Mouse (Mus musculus) fibroblast of lung, adult 2 months (primary cell): ENCODE measurements around the gene Lrrc42.
A peak's percentile ranks its signal among the peaks of the same experiment; 100 is the strongest.

Source experiments
- DNase-seq: peaks from one replicate; pipeline ENCODE4 v3.0.0-alpha.2; 2011; ENCODE audit warnings: low read depth

Lrrc42 gene

DNA sequence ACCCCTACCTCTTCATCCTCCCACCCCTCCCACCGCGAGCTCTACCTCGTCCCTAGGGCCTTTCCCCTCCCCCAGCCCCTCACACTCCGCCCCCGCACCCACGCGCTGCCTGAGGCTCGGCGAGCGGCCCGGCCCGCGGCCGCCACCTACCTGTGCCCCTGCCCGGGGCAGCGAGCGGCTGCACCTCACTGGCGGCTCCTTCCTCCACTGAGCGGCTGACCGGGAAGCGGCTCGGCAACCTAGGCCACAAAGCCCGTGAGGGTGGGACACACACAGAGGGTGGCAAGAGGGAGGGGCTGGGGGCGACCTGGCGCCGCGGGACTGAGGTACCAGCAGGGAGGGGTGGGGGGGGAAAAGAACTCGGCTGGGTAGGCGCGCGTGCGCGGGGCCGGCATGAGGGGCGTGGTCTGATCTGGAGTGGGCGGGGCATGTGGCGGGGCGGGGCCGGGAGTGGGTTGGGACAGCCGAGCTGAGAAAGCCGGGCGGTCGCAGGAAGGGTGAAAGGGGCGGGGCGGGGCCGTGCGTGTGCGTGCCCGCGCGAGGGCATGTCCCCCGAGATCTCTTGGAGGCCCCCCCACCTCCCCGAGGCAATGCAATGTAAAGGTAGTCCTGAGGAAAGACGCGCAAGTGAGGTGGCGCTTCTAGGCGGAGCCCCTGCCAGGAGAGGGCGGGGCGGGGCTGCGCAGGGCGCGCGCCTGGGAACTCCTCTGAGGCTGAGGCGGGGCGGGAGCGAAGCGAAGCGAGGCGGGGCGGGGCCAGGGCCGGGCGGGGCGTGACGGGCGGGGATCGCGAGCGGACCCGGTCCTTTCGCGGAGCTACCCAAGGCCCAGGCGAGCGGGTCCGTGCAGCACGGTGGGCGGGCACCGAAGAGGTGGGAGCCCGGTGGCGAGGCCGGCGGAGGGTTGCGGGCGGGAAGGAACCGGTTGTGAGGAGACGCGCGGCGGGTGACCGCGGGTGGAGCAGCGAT lies at the start of gene Lrrc42, which contains the start of gene Hspb11:
Gene Lrrc42, minus strand, starts transcription at position 408 of the 967 bp plus-strand sequence.
Gene Hspb11, plus strand, starts transcription at position 469 of the 967 bp plus-strand sequence.
- peak; percentile 87 for DNase-seq

DNA sequence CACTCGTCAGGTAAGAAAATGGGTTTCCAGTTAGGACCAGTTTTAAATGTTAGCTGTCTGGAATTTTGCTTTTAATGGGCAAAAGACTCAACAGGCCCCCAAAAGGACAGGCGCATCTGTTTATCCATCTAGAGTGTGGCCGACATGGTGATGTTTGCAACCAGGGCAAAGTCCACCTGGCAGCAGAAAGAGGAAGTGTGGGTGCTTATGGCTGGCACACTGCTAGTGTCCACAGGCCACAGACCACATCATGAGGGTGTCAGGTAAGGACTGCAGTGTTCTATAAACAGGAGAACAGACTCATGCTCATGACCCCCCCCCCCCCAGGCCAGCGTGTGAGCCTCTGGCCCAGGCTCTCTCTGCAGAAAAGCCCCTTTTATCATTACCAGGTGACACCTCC lies 49.5 kb upstream of the Lrrc42 start:
- no peak for DNase-seq

DNA sequence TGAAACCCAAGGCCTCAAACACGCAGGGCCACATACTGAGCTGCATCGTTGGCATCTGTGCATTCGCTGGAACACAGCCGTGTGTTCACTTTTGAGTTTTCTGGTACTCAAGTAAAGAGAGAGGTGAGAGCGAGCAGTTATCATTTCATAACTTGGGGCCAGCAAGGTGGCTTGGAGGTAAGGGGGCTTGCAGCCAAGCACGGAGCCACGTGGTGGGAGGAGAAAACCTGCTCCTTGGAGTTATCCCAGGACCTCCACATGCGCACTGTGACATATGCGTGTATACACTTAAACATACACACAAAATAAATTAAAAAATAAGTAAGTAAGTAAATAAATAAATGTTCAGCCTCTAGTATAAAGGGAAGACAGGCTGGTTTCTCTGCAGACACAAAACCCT lies 48.9 kb upstream of the Lrrc42 start:
- no peak for DNase-seq

DNA sequence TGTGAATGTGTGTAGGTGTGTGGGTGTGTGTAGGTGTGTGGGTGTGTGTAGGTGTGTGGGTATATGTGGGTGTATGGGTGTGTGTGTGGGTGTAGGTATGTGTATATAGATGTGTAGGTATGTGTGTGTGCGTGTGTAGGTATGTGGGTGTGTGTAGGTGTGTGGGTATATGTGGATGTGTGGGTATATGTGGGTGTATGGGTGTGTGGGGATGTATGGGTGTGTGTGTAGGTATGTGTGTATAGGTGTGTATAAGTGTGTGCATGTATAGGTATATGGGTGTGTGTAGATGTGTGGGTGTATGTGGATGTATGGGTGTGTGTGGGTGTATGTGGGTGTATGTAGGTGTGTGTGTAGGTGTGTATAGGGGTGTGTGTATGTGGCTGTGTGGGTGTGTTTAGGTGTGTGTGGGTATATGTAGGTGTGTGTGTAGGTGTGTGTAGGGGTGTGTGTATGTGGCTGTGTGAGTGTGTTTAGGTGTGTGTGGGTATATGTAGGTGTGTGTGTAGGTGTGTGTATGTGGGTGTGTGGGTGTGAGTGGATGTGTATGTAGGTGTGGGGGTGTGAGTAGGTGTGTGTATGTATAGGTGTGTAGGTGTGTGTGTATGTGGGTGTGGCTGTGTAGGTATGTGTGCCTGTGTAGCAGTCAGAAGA lies 47.7 kb upstream of the Lrrc42 start:
- no peak for DNase-seq

DNA sequence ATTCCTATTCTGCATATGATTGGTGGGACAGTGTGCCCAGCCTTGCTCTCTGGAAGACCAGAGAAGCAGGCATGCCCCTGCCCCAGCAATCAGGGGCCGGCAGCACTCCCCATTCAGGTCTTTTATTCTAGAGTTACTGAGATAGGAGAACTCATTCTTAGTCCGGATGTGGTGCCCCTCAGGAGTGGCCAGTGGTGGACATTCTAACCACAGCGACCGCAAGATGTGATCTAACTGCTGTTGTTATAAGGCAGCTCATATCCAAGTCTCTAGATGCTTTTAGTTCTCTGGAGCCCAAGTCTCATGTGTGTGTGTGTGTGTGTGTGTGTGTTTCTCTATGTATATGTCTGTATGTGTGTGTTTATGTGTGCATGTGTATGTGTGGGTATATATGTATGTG lies 47.0 kb upstream of the Lrrc42 start:
- no peak for DNase-seq

DNA sequence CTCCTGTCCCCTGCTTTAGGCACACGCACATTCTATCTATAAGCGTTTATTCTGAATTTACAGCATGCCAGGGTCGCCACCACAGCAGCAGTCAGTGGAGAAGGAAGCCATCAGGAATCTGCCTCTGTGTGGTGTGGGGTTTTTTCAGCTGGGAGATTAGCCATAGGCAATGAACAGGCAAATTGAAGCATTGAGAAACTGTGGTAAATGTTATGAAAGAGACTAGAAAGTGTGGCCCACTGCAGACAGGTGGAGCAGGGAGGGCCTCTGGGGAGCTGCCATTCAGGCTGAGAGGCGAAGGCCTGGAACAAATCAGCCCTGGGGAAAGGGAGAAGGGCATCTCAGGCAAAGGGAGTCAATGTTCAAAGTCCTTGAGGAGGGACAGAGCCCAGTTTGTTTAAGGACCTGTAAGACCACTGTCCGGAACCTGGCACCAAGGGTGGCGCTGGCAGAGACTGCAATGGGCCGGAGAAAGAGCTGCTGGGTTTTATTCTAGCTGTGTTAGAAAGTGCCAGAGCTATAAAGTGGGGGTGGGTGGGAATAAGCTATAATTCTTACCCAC lies 46.5 kb upstream of the Lrrc42 start:
- no peak for DNase-seq

DNA sequence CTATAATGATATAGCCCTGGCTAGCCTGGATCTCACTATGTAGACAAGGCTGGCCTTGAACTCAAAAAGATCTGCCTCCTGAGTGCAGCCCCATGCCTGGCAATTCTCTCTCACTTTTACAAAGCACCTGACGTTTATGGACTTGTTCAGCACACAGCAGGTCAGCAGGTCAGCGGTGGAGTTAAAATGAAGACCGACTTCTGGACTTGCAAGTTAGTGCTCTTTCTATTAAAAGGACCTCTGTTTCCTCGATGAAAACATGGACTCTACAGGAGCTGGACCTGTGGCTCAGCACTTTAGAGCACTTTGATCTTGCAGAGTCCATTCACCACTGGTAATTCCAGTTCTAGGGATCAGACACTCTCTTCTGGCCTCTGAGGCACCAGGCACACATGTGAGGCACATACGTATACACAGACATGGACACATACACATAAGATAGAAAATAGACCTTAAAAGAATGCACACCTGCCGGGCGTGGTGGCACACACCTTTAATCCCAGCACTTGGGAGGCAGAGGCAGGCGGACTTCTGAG lies 44.8 kb upstream of the Lrrc42 start:
- no peak for DNase-seq

DNA sequence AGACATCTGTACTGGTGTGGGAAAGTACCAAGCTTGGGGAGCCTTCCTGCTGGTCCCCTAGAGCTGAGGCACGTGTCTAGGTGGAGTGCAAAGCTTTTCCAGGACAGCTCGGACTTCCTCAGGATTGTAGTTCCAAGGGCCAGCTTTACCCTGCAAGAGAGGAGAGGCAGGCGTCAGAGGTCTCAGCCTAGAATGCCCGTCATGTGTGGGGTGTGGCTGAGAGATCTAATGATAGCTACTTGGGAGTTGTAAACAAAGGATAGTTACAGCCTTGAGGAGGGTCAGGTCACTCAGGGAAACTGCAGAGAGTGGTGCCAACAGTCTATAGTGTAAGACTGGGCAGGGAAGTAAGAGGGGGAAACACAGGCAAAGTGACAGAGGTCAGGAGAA lies 38.9 kb upstream of the Lrrc42 start:
- DNase-seq, result no peak

DNA sequence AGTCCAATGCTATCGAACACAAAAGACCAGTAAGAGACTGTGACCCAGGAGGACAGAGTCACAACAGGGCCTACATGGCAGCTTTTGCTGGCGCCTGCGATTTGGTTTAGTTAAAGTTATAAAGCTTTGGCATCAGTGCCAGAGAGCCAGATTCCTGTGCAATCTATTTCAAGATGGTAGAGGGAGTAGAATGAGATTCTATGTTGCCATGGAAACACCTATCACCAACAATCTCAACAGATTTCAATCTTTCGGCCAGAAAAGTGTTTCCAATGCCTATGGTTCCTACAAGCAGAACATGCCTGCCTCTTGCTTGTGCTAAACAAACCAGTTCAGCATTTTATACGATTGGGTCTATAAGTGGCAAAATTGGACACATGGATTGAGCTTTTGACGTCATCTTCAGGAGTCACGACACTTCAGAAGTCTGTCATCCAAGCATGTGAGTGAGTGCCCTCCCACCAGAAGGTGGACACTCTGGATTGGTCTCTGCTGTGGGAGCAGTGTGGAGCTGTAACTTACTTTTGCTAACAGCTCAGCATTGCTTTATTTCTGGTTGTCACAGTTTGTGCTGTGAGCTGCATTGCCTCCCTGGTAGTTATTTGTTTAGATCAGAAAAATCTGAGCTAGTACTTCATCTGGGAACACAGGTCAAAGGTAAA lies 38.4 kb upstream of the Lrrc42 start:
- DNase-seq, result no peak

DNA sequence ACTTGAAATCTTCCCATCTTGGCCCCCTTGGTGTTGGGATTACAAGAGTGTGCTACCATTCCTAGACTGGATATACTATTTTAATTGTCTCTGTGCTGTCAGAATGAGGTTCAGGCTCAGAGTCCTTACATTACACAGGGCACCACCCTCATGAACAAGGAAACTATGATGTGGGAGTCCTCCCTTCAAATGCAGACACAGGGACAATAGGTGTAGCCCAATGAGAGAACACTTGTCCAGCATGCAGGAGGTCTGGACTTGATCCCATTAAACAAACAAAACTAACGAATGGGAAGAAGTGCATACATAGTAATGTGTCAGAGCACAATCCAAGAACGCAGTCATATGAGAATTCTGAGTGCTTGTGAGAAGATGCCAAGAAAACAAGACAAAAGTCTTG lies 34.2 kb upstream of the Lrrc42 start:
- DNase-seq, result no peak

DNA sequence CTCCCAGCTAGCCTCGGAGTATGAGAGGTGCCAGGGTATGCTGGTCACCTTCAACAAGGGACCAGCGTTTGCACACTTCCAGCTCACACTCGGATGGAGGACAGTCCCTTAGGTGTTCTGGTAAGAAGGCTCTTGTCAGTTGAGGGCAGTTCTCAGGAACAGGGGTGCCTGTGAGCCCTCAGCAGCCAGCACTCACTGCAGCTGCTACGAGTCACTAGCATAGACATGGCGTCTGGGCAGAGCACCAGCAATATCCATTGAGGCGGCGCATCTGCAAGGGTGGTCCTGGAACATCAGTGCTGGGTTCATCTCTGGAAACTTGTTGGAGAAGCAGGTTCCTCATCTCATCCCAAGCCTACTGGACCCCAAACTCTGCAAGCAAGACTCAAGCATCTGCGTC lies 33.1 kb upstream of the Lrrc42 start:
- no peak for DNase-seq

DNA sequence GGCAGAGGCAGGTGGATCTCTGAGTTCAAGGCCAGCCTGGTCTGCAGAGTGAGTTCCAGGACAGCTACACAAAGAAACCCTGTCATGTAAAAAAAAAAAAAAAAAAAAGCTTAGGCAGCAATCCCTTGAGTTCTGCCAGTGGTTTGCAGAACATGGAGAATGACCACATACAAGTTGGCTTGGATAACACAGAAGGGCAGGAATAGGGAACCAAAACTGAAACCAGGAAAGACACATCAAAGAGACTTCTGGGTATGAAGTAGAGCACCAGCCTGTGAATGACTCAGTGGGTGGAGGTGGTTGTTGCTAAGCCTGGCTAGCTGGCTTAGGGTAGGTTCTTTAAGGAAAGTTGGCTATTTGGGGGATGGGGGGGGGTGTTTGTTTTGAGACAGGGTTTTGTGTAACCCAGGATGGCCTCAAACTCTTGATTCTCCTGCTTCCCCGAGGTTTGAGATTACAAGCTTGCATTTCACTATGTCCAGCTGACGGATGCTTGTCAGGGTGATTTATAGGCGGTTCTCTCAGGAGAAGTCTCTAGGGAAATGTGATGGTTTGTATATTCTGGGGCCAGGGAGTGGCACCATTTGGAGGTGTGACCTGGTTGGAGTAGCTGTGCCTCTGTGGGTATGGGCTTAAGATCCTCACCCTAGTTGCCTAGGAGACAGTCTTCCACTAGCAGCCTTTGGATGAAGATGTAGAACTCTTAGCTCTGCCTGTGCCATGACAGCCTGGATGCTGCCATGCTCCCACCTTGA lies 32.3 kb upstream of the Lrrc42 start:
- peak; percentile 55 for DNase-seq

DNA sequence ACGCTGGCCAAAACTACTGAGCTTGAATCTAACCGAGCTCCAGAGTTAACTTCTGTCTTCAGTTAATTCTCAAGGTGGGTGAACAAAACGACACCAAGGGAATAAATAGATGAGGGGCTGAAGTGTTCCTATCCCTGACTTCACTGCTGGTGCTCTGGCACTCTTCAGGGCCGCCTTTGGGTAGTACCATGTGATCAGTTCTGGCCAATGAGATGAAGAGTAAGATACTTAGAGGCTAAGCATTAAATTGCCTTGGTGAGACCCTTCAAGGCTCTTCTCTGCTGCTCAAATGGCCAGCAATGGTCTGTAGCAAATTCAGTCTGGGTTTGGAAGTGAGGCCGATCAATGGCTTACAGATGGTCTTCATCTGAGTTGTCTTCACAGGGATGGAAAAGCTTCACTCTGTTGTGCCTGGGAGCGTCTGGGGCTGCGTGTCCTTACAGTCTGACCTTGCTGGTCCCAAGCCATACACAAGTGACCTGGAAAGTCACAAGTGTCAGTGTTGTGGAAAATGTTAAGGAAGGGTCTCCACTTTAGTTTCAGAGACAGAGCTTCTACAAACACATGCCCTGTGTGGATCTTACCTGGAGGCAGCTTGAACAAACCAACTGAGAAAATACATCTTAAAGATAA lies 27.6 kb upstream of the Lrrc42 start:
- DNase-seq, result no peak

DNA sequence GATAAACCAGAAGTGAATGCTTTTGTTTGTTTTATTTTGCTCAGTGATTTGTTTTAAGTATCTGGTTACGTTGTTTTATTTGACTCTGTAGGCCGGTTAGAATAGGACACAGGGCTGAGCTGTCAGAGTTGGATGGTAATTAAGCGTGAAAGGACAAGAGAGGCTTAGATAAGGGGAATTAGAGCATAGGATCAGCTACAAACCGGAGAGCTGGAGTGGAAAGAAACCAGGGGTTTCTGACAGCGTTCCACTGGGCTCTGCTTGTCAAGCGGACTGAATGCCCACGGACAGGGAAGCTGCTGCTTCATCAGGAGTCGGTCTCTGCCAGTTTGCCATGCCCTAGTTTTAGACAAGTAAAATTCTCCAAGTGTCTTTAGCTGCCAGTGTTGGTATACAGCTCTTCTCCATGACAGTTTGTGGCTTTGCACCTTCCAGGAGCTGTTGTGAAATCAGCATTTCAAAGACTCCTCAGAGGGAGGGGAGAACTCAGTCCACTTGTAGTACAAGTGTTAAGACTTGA lies 24.9 kb upstream of the Lrrc42 start:
- DNase-seq, result no peak

DNA sequence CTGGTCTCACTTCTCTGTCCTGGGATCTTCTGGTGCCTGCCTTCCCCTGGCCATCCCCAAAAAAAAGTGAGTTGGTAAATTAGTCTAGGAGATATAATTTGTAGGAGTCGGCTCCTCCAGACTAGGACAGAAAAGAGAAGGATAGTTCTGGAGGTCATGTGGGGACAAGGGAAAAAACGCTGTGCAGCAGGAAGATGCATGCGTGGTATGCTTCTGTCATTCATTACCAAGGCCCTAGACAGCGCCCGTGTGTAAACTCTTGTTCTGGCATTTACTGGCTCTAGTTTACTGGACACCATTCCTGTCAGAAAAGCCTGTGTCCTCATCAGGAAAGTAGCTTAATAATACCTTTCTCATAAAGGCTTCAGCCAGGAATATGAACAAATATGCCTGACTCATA lies 21.2 kb upstream of the Lrrc42 start:
- DNase-seq, result no peak

DNA sequence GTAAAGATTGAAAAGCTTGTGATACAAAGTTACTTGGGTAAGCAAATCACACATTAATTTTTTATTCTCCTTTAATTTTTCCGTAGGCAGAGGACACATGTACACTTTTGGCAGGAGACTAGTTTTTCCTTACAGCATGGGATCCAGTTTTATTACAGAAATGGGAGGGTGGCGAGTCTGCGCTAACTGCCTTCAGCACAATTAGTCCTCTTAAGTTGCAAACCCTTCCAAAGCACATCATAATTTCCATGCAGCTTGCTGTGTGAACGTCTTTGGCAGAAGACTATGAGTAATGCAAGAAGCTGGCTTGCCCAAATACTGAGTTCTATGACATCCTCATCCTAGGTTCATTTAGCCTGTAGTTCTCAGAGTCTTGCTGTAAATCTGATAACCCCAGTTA lies 20.4 kb upstream of the Lrrc42 start:
- no peak for DNase-seq

DNA sequence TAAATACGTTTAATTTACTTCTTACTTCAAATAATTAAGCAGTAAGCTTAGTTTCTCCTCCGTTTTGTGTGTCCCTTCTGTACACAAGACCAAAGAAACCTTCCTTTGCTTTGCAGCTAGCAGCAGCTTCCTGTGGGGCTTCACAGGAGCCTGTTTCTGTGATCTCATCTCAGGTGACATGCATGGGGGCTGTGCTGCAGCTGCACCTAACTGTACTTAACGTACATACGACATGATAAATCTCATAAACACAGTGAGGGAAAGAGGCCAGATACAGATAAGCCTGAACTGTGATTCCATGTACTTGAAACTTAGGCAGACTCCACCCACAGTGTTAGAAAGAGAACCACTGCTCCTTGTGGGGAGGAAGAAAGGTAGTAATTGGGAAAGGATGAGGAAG lies 6.7 kb upstream of the Lrrc42 start:
- DNase-seq, result no peak

DNA sequence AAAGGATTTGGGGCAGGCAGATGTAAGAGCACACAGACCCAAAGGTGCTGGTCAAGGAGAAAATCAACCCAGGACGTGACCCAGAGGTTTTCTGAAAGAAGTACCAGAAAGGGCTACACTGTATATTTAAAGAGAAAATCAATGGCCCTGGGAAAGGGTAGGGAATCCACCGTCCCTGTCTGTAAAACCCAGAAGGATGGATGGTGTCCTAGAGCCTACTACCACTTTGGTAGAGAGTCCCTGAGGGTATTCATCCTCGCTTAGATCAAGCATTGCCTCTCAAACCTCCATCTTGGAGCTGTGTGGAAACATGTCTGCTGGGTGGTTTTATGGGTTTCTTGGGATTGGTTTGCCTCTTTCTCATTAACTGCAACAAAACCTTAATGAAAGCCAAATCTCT lies 1.1 kb upstream of the Lrrc42 start:
- no peak for DNase-seq

DNA sequence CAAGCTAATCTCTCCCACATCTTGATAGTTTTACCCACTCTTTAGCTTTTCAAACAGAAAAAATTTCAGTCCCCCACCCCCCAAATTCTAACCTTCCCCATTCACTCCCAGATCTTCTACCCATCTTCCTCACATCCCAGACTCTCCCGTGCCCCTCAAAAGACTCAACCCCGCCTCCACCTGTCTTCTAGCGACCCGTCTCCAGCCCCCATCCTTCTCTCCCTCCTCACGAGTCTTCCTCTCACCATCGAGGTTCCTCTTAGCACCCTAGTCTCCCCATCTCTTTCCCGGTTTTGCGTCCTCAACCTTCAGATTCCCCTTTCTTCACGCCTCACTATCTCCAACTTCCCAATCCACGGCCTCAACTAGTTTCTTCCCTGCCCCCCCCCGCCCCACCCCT lies 810 bp downstream of the Lrrc42 start:
- DNase-seq, result no peak

DNA sequence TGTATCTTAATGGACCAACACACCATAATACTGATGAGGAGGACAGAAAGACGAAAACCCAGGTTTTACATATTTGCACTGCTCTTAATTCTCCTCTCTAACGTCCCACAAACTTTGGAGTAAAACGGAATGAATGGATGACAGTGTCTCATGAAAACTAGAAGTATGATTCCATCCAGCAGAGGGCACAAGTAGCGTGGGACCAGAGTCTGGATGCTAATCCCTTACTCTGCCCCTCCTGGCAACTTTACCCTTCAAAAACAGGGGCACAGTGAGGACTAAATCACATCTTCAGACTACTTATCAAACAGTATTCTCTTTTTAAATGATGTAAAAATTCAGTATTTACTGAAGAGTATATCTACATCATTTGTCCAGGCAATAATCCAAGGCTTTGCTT lies 2.8 kb downstream of the Lrrc42 start:
- no peak for DNase-seq

DNA sequence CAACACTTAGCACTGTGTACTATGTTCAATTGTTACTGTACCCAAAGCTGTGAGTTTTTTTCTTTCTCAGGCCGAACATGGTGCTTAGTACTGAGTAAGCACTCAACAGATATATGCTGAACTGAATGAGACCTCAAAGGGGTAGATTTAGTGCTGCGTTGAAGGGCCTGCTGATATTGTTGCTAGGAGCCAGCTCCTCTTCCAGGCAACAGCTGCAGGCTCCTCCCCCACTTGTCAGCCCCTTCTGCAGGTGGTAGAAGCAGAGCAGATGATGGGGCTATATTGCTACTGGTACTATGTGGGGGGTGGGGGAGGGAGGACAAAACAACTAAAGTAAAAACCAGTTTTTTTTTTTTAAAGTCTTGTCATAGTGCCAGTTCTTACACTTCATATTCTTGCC lies 3.9 kb downstream of the Lrrc42 start:
- DNase-seq, result no peak
